Mouse (Mus musculus): ENCODE results near the gene Ctnnb1. TPM values are rescaled to one million over a fixed set of nuclear protein-coding genes. Genes with fewer than 3 reads are reported as not detected.

The Ctnnb1 gene
- polyA plus RNA-seq, 1 experiment from 2014 or later: 819 TPM

Small RNA genes within 50 kb of the gene (microRNA-seq; reads per million reads assigned to microRNA genes)
- not detected for gene Mir7090
